Mouse (Mus musculus): ENCODE measurements around the gene Tulp2. TPM values are rescaled to one million over a fixed set of nuclear protein-coding genes. Genes with fewer than 3 reads are reported as not detected.

The Tulp2 gene
- polyA plus RNA-seq (2016; fragmentation: Nextera tagmentation; extraction: Ambion mirVana), result 0.92 and 1.2 TPM in 2 replicates

DNA sequence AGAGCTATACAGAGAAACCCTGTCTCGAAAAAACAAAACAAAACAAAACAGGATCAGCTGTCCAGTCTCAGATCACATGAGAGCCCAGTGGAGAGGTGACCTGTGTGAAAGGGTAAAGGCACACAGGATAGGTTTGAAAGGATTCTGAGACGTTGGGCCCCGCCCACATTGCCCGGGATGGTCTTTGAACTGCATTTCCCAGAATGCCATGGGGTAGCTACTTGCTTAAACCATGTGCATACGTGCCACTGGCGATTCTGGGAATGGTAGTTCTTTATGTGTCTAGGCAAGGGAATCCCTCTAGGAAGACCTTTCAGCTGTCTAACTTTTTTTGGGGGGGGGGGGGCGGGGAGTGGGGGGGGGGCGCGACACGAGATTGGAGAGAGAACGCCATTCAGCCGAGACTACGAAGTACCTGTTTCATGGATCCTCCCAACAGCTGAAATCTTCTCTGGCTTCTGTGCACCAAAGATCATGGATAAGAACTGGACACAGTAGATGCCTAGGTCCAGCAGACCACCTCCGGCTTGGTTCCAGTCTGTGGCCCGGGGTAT lies at the start of gene Tulp2:
Gene Tulp2 (plus strand): TSS at position 504 of the 554 bp plus-strand sequence.
- H3K27me3 ChIP-seq, result no peaks in the 10 kb centered on the region
- H3K4me1 ChIP-seq, result no peaks in the 10 kb centered on the region
- H3K4me2 ChIP-seq (replicated peaks), result no peak within 1 kb of the TSS
- H3K36me3 ChIP-seq, result no peaks in the 10 kb centered on the region
- 55% methylated on average over 13 of the region's 15 CpGs for WGBS
- no peak within 1 kb of the TSS for H3K27ac ChIP-seq
- no peaks in the 10 kb centered on the region for H3K9me3 ChIP-seq
- peak; percentile 48; the same call in 1 of the 2 replicates for ATAC-seq (ENCODE audit: insufficient number of reproducible peaks, insufficient read depth, low FRiP score, low TSS enrichment)
- H3K9ac ChIP-seq, result no peak within 1 kb of the TSS
- no peak within 1 kb of the TSS for H3K4me3 ChIP-seq

DNA sequence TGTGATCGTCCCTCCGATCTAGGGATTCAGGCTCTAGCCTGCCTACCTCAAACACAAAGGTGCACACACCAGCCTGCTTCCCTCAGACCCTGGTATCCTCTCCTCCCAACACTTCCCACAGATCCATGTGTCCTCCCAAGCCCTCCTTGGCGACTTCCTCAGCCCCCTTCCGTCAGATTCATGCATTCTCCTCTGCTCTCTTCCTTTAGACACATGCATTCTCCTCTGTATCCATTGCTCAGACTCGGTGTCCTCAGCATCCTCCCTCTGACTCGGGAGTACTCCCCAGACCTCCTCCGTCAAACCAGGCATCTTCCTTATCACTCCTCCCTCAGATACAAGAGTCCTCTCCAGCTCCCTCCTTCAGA lies 47.9 kb upstream of the Tulp2 start:
- Histone ChIP-seq H3K4me3 (peak overlapping the region; percentile 95), H3K9ac (peak overlapping the region; percentile 89), H3K9me3 (no peaks in the 10 kb centered on the region), H3K4me1 (peaks cover 43% of the 10 kb centered on the region), H3K4me2 (replicated peaks) (peak overlapping the region; percentile 97), H3K36me3 (peaks cover 33% of the 10 kb centered on the region), H3K27me3 (no peaks in the 10 kb centered on the region), H3K27ac (peak overlapping the region; percentile 90)
- no peak for ATAC-seq (ENCODE audit: insufficient number of reproducible peaks, insufficient read depth, low FRiP score, low TSS enrichment)
- WGBS, result 1% methylated on average over 7 of the region's 7 CpGs

DNA sequence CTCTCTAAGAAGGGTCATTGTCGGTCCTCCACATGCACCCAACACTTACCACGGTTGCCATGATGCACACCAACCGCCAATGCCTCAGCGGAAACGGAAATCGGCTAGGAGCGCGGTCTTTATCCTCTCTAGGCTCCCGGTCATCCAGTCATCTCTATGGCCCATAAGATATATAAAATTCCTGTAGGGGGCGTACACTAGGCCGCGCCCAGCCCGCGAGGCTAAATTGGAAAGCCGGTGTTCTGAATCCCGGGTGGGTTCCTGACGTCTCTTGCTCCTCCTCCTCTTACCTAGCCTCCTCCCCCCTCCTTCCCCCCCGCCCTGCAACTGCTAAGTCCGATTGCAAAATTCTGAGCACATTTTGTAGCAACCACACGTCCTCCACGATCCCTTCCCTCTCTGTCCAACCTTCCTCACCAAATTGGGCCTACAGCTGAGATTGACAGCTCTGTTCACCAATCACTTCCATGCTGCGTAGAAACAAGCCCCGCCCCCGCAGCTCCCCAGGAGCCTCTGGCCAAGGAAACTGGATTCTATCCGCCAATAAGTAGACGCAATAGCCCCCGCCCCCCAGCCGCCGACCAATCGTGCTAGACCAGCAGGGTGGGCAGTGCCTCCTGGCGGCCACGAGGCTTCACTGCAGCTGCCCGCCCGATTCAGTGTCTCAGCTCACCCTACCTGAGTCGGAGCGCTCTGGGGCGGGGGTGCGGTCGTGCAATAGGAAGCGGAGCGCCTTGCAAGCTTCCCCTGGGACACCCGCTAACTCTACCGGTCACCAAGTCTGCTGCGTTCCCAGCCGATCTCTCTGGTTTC lies 47.3 kb upstream of the Tulp2 start, which contains the start of gene Gys1:
Gene Gys1 (plus strand): TSS at position 642 of the 813 bp plus-strand sequence.
- ATAC-seq (ENCODE audit: insufficient number of reproducible peaks, insufficient read depth, low FRiP score, low TSS enrichment), result peak; percentile 96
- WGBS, result under 1% methylated on average over 45 of the region's 45 CpGs
- Histone ChIP-seq H3K4me3 (peak within 1 kb of the TSS; percentile 95), H3K4me1 (peaks cover 43% of the 10 kb centered on the region), H3K9me3 (no peaks in the 10 kb centered on the region), H3K4me2 (replicated peaks) (peak within 1 kb of the TSS; percentile 97), H3K9ac (peak within 1 kb of the TSS; percentile 89), H3K36me3 (peaks cover 27% of the 10 kb centered on the region), H3K27ac (peak within 1 kb of the TSS; percentile 90), H3K27me3 (no peaks in the 10 kb centered on the region)

DNA sequence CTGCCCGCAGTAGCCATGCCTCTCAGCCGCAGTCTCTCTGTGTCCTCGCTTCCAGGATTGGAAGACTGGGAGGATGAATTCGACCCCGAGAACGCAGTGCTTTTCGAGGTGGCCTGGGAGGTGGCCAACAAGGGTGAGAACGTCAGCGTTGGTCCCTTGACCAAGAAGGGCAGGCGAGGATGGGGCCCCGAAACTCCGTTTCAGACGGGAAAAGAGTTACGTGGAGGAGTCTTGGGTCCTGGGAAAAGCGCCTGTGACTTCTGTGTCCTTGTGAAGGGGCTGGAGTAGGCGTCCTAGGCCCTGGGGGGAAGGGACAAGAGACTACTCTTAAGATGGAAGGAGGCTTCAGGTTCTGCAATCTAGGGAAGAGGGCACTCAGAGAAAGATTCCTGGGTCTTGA lies 46.6 kb upstream of the Tulp2 start:
- Histone ChIP-seq H3K4me1 (peaks cover 43% of the 10 kb centered on the region), H3K27ac (peak overlapping the region; percentile 71), H3K4me2 (replicated peaks) (peak overlapping the region; percentile 97), H3K4me3 (peak overlapping the region; percentile 95), H3K9me3 (no peaks in the 10 kb centered on the region), H3K36me3 (peaks cover 26% of the 10 kb centered on the region), H3K27me3 (no peaks in the 10 kb centered on the region), H3K9ac (peak overlapping the region; percentile 72)
- WGBS, result 2% methylated on average over 16 of the region's 16 CpGs
- ATAC-seq (ENCODE audit: insufficient number of reproducible peaks, insufficient read depth, low FRiP score, low TSS enrichment), result 0 out of 2 replicates have a peak, but pooled peaks have one; percentile 0

DNA sequence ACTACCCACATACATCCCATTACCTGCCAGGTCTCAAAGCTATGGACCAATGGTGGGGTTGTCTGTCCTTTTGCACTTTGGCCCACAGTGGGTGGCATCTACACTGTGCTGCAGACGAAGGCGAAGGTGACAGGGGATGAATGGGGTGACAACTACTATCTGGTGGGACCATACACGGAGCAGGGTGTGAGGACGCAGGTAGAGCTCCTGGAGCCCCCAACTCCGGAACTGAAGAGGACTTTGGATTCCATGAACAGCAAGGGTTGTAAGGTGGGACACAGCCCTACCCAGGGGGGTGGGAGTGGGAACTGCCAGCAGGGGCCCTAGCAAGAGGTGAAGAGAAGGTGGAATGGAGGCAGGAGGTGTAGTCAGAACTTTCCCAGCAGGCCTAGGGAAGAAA lies 45.2 kb upstream of the Tulp2 start:
- ATAC-seq (ENCODE audit: insufficient number of reproducible peaks, insufficient read depth, low FRiP score, low TSS enrichment), result no peak
- Histone ChIP-seq H3K4me3 (no peak overlapping the region), H3K27ac (no peak overlapping the region), H3K27me3 (no peaks in the 10 kb centered on the region), H3K9ac (0 out of 2 replicates have a peak overlapping the region, but pooled peaks have one; percentile 24), H3K9me3 (no peaks in the 10 kb centered on the region), H3K36me3 (peaks cover 25% of the 10 kb centered on the region), H3K4me1 (peaks cover 43% of the 10 kb centered on the region), H3K4me2 (replicated peaks) (0 out of 2 replicates have a peak overlapping the region, but pooled peaks have one; percentile 97)
- WGBS, result 92% methylated on average over 5 of the region's 5 CpGs

DNA sequence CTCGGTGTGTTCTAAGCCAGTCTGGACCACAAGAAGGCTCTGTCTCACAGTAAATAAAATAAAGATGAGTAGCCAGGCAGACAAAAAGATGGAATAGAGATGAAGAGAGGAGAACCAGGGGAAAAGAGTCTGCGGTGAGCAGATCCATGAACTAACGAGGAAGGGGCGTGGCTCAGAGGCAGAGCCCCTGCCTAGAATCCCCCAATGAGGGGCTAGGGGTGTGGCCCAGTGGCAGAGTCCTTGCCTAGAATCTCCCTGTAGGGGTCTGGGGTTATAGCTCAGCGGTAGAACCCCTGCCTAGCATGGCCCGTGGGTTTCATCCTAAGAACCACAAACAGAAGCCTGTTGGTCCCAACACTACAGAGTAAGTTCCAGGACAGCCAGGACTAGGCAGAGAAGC lies 44.6 kb upstream of the Tulp2 start:
- peak overlapping the region; percentile 26 for H3K4me2 ChIP-seq (replicated peaks)

DNA sequence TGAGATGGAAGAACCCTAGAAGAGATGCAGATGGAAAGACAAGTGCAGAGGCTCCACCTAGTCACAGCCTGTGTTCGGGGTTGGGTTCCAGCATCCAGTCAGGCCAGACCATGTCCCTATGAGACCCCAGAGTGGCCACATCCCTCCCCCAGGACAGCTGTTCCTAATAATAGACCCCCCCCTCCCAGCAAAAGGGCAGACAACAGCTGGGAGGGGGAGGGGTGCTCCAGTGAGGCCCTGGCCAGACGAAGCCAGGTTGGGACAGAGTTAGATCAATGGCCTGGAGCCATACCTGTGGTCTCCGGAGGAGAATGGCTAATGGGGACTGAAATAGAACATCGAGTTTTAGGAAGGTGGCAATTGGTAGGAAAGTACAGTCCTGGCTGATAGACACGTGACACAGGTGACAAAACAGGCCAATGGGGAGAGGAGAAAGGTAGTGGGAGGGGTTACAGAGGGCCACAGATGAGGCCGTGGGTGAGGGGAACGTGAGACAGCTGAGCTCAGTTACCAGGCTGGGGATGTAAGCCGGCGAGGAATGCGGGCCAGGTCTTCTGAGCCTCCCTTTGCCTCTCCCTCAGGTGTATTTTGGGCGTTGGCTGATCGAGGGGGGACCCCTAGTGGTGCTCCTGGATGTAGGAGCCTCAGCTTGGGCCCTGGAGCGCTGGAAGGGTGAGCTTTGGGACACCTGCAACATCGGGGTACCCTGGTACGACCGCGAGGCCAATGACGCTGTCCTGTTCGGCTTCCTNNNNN lies 44.0 kb upstream of the Tulp2 start, which contains the start of gene Ruvbl2:
Gene Ruvbl2 (minus strand): TSS at position 576 of the 756 bp plus-strand sequence.
- Histone ChIP-seq H3K9ac (peak within 1 kb of the TSS; percentile 24), H3K4me3 (peak within 1 kb of the TSS; percentile 1; the same call in 1 of the 2 replicates), H3K9me3 (no peaks in the 10 kb centered on the region), H3K27ac (peak within 1 kb of the TSS; percentile 1; the same call in 1 of the 2 replicates), H3K4me2 (replicated peaks) (peak within 1 kb of the TSS; percentile 26), H3K27me3 (no peaks in the 10 kb centered on the region), H3K4me1 (peaks cover 43% of the 10 kb centered on the region), H3K36me3 (peaks cover 25% of the 10 kb centered on the region)
- 17% methylated on average over 19 of the region's 19 CpGs for WGBS
- no peak for ATAC-seq (ENCODE audit: insufficient number of reproducible peaks, insufficient read depth, low FRiP score, low TSS enrichment)

More for the DNA sequence above, 44.6 kb upstream of the Tulp2 start:
- Histone ChIP-seq H3K36me3 (peaks cover 22% of the 10 kb centered on the region), H3K9ac (peak overlapping the region; percentile 24; the same call in 1 of the 2 replicates), H3K27me3 (no peaks in the 10 kb centered on the region), H3K27ac (no peak overlapping the region), H3K4me3 (no peak overlapping the region), H3K9me3 (no peaks in the 10 kb centered on the region), H3K4me1 (peaks cover 43% of the 10 kb centered on the region)
- WGBS, result 24% methylated on average over 6 of the region's 6 CpGs
- ATAC-seq (ENCODE audit: insufficient number of reproducible peaks, insufficient read depth, low FRiP score, low TSS enrichment), result no peak

DNA sequence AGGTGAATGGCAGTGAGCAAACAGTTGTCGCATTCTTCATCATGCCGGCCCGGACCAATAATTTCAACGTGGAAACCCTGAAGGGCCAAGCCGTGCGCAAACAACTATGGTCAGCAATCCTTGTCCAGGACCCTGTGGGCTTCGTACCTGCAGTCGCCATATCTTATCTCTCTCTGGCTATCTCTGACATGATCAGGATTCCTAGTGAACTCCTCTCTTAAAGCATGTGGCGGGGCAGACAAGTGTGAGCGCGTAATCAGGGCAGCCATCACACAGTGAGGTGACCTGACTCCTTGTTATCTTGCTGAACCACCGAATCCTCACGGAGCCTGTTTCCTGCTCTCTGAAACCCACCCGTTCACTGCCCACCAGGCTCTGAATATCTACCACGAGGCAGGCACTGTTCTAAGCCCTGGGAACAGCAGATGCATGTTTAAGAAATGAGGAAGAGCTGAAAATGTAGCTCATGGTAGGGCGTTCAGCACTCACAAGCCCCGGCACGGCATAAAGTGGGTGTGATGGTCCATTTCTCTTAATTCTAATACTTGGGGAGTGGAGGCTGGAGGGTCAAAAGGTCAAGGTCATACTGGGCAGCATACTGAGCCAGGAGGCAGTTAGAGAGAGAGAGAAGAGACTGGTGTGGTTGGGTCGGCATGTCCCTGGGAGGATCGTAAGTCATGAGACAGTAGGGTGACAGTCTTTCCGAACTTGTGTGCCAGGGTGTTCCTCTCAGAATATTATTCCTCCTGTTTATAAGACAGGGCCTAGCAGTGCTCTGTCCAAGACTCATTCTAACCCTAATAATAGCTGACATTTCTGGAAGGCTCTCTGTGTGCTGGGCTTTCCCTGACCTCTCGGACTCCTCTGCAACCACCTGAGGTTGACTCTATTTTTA lies 37.9 kb upstream of the Tulp2 start:
- peaks cover 59% of the 10 kb centered on the region for H3K36me3 ChIP-seq
- no peak overlapping the region for H3K4me3 ChIP-seq
- H3K4me1 ChIP-seq, result no peaks in the 10 kb centered on the region
- H3K27me3 ChIP-seq, result no peaks in the 10 kb centered on the region
- 87% methylated on average over 22 of the region's 22 CpGs for WGBS
- ATAC-seq (ENCODE audit: insufficient number of reproducible peaks, insufficient read depth, low FRiP score, low TSS enrichment), result no peak
- H3K4me2 ChIP-seq (replicated peaks), result no peak overlapping the region
- H3K9ac ChIP-seq, result no peak overlapping the region
- H3K27ac ChIP-seq, result no peak overlapping the region
- no peaks in the 10 kb centered on the region for H3K9me3 ChIP-seq

DNA sequence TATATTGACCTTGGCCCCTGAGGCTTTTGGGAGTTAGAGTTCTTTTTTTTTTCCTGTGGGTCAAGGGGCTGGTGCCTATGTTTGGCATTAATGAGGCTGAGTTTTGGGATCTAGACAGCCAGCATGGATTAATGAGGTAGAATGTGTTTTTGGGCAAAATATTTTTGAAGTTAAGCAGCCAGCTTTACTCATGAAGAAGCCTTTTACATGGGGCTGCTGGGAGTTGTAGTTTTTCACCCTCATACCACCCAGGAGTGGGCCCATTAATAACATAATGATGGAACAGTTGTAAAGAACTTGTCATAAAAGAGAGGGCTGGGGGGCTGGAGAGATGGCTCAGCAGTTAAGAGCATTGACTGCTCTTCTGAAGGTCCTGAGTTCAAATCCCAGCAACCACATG lies 35.1 kb upstream of the Tulp2 start:
- no peaks in the 10 kb centered on the region for H3K4me1 ChIP-seq
- H3K27me3 ChIP-seq, result no peaks in the 10 kb centered on the region
- H3K9me3 ChIP-seq, result no peaks in the 10 kb centered on the region
- peaks cover 56% of the 10 kb centered on the region for H3K36me3 ChIP-seq
- ATAC-seq (ENCODE audit: insufficient number of reproducible peaks, insufficient read depth, low FRiP score, low TSS enrichment), result no peak
- H3K4me2 ChIP-seq (replicated peaks), result no peak overlapping the region
- no peak overlapping the region for H3K9ac ChIP-seq
- H3K27ac ChIP-seq, result no peak overlapping the region
- no peak overlapping the region for H3K4me3 ChIP-seq

DNA sequence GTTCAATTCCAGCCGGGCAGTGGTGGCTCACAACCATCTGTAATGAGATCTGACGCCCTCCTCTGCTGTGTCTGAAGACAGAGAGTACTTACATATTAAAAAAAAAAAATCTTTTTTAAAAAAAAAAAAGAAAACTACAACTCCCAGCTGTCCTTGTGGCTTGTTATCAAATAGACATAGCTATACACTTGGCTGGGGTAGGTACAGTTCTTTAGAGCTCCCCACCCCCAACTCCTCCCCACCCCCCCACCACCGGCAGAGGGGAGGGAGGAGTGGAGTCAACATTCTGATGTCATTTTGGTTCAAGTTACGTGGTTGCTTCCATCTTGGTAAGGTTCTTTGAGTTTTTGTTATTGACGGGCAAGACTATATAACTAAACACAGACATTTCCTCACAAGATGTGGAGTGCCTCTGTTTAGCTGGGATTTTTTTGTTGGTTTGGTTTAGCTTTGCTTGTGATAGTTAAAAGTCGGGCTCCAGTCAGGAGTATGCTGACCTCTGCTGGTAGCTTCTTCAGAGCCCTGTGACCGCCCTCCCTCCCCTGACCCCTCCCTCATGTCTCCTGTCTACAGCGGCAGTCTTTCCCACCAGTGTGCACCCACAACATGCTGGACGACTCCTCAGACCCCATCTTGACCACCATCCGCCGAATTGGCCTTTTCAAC lies 34.2 kb upstream of the Tulp2 start:
- Histone ChIP-seq H3K4me3 (no peak overlapping the region), H3K36me3 (peaks cover 61% of the 10 kb centered on the region)
- 27% methylated on average over 11 of the region's 11 CpGs for WGBS

More for the DNA sequence above, 34.2 kb upstream of the Tulp2 start:
- Histone ChIP-seq H3K9me3 (no peaks in the 10 kb centered on the region), H3K9ac (no peak overlapping the region), H3K4me2 (replicated peaks) (no peak overlapping the region), H3K4me1 (no peaks in the 10 kb centered on the region), H3K27me3 (no peaks in the 10 kb centered on the region), H3K27ac (no peak overlapping the region)
- no peak for ATAC-seq (ENCODE audit: insufficient number of reproducible peaks, insufficient read depth, low FRiP score, low TSS enrichment)
